Mouse (Mus musculus) heart, postnatal 4 days (tissue): ENCODE results near the gene Fam214b. TPM values are rescaled to one million over a fixed set of nuclear protein-coding genes. Genes with fewer than 3 reads are reported as not detected.
A peak's percentile ranks its signal among the peaks of the same experiment; 100 is the strongest.

ENCODE experiments used
- DNase-seq: peaks from one replicate; pipeline ENCODE4 v3.0.0; 2021
- total RNA-seq, 2 experiments: library from RNA; stranded (reverse); gene quantifications; 2 replicates each; pipeline ENCODE4 v1.2.3; 2021

Gene Fam214b
- total RNA-seq, 2 experiments from 2014 or later = 20.4 to 20.7 TPM

DNA sequence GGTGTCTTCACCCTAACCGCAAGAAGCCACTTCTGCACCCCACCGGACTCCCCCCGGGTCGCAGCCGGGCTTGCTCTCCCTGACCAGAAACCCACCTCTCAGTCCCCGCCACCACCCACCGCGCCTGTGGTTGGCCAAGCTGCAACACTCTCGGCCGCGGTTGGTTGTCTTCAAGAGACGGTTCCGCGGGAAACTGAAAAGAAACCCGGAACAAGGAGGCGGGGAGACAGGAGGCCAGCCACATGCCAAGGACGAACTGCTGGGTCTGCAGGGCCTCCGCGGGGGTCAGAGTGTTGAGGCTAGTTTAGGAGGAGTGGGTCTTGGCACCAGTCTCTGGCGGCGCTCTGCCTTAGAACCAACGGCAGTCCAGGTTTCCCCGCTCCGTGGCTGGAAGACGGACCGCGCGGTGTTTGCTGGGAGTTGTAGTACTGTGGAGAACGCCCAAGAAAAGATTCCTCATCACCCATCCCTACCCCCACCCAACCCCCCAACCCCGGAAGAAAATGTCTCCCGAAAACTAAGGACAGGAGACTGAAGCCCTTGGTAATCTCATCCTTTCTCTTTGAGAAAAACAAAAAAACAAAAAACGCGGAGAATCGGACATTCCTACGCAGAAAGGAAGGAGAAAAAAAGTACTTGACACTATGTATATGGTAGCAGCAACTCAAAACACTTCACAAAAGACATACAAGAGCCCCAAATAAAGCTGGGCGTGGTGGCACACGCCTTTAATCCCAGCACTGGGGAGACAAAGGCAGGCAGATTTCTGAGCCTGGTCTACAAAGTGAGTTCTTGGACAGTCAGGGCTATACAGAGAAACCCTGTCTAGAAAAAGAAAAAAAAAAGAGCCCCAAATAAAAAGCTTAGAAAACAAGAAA, 35.6 kb downstream of the Fam214b start, which contains the start of gene Fancg:
Gene Fancg (minus strand): TSS at position 346 of the 878 bp plus-strand sequence.
- peak; percentile 85 for DNase-seq

DNA sequence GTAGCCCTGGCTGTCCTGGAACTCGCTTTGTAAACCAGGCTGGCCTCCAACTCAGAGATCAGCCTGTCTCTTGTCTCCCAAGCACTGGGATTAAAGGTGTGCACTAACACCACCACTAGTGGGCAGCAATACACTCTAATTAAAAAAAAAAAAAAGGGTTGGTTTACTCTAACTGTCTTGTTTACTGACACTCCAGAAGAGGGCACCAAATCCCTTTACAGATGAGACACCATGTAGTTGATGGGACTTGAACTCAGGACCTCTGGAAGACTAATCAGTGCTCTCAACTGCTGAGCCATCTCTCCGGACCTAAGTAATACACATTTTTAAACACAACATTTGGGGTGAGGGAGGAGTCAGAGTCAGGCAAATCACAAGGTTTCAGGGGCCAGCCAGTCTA, 40.3 kb downstream of the Fam214b start:
- peak; percentile 43 for DNase-seq

DNA sequence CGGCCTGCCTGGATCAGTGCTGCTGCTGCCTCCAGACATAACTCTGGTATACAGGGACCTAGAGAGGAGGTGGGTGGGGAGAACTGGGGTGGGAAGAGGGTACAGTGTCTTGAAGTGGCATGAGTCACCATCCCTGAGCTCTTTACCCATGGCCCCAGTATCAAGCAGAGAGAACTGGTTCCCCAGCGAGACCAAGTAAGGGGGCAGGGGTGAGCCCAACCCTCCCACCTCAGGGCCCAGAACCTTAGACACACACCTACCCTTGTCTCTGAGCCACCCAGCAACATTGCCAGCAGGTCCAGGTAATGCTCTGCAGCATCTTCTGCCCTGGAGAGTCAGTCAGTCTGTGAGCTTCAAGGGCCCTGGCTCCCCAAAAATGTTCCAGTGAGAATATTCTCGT, 41.1 kb downstream of the Fam214b start:
- DNase-seq = no peak

DNA sequence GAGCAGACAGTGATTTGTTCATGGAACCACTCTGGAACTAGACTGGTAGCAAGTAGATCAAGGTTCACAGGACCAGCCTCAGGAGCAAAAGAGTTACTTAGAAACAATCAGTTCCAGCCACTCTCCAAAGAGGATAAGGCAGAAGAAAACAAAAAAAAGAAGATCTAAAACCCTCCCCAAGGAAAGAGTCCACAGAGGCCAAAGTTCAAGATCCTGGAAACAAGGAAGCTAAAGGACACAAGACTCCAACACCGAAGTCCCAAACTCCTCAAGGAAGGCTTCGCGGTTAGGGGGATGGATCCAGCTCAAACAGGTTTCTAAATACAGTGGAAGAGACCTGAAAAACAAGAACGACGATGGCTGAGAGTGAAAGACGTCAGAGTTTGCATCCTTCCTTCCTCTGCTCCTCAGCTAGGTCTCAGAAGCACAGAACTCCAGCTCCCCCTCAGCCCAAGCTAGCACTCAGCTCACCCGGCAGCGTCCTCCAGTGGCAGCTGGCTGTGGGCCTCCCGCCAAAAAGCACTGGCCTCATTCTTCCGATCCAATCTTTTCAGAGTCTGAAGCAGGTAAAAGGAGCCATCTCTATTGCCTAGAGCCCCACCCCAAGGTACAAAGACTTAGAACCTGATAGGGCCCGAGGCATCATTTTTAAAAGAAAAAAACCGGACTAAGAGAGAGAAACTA, 43.1 kb downstream of the Fam214b start:
- no peak for DNase-seq

DNA sequence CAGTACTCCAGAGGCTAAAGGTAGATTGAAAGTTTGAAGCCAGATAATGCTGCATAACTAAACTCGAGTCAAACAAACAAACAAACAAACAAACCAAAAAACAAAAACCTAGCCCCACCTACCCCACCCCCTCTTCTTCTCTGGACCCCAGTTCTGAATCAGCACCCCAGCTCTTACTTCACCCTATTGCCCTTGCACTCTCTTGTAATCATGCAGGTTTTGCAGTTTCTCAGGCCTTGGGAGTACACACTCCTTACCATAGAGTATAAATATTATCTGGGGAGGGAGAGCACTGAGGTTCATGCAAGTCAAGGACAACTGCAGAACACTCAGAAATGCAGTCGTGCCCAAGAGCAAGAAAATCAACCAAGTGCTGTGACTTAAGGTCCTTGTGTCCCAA, 44.7 kb downstream of the Fam214b start:
- no peak for DNase-seq

DNA sequence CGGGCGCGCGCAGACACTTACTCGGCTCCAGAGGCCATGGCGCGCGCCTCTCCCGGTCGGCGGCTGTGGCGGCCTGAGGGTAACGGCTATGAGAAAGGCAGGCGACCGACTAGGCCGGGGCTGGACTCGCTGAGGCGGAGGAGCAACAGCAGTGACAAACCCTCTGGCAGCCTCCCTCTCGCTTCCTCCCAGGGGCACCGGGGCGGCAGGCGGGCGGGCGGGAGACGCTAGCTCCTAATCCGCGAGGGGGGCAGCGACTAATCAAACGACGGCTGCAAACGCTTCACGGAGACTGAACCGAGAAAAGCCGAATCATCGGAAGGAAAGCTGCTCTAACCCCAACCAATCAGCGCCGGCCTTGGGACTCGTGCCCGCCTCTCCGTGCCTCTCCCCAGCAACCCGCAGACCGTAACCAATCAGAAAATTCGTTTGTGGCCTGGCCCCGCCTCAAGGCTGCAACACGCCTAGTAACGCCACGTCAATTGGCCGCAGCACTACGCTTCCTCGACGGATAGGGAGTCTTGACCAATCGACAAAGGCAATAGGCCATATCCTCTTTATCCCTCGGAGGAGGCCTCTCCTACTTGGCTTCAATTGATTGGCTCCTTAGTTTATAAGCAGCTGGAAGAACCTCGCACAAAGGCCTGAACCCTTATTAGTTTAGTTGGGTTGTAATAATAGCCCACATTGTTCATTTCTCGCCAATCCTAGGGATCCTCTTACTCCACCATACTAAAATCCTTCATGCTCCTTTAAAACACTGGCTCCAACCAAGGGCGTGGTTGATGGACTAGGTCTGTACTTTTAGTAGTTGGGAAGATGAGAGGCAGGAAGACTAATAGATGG, 45.7 kb downstream of the Fam214b start, which contains the start of gene Vcp:
Gene Vcp (minus strand): TSS at position 367 of the 846 bp plus-strand sequence.
- peak; percentile 100 for DNase-seq

DNA sequence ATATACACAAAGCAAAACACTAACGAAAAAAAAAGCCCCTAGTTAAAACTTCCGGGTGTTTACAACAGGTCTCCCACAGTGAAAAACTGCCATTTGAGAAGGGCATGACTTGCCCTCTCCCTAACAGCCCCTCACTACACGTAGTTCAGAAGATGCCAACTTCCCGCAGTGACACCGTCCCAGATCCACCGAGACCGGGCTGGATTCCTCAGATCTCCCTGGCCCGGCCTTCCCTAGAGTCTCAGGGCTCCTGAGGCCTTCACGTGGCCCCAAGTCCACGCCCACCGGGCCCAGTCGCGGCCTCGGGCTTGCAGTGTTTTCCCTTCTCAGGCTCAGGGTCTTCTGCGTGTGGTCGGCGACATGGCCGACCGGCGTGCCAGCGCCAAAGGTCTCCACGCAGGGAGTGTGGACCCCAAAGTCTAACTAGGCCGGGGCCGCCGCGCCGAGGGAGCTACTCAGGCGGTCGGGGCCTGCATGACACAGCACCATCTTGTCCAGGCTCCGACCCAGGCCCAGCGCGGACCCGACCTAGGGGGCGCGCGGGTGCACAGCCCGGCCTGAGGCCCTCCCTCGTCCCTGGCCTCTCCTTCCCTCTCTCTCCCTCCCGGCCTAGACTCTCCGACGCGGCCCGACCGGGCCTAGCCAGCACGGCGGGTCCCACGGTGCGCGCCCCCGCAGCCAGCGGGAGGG, 46.4 kb downstream of the Fam214b start:
- peak; percentile 77 for DNase-seq

DNA sequence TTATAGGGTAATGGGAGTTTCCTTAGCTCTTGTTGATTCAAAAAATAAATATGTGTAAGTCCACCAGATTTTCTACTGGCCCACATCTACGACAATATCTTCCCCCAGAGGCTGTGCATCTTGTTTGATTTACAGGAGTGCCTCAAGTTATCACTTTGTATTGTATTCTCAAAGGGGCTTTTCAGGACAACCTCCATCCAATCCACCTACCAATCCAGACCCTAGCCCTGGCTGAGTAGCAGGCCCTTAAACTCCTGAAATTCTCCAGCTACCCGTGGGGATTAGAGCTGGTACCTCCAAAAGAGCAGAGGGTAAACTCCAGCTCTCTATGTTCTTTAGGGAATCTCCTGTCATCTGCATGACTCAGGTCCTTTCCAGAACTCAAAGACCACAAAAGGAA, 48.0 kb downstream of the Fam214b start:
- DNase-seq = no peak

DNA sequence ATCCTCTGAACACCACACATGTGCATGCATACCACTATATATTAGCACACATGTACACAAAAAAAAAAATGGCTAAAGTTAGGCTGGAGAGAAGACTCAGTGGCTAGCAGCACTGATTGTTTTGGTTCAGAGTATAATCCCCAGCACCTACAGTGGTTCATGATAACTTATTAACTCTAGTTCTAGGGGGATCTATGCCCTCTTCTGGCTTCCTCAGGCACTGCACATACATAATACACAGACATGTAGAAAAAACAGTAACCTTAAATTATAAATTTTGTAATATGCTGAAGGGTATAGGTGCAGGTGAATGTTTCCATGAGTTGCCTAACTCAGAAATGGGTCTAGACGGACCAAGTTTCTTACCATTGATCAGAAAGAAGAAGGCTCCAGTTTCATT, 57.7 kb downstream of the Fam214b start:
- no peak for DNase-seq

Other genes starting within 250 kb of the Fam214b start
- not detected for gene Fam205a1, start 192.3 kb downstream of the Fam214b start, total RNA-seq
- gene Gm12394, start 189.4 kb downstream of the Fam214b start, total RNA-seq = not detected
- 1 to 10 TPM; 1.3 TPM for gene Fam205c, start 172.0 kb downstream of the Fam214b start, total RNA-seq
- gene Phf24, start 129.6 kb downstream of the Fam214b start, total RNA-seq = 10 to 100 TPM; 15.2 to 23.1 TPM
- gene Dnajb5, start 96.4 kb downstream of the Fam214b start, total RNA-seq = 10 to 100 TPM; 82.4 to 91.9 TPM
- gene 1700022I11Rik, start 76.6 kb downstream of the Fam214b start, total RNA-seq = not detected
- gene Vcp, start 45.7 kb downstream of the Fam214b start, total RNA-seq = 100 to 1,000 TPM; 291 to 295 TPM
- gene Fancg, start 35.7 kb downstream of the Fam214b start, total RNA-seq = 1 to 10 TPM; 7.4 to 8.2 TPM
- 10 to 100 TPM; 24.7 to 24.9 TPM for gene Pigo, start 20.4 kb downstream of the Fam214b start, total RNA-seq
- gene Stoml2, start 14.5 kb downstream of the Fam214b start, total RNA-seq = 100 to 1,000 TPM; 101 to 107 TPM
- 10 to 100 TPM; 39.9 to 42.1 TPM for gene Unc13b, start 12.7 kb upstream of the Fam214b start, total RNA-seq
- under 1 TPM; 0.05 to 0.14 TPM for gene Atp8b5, start 220.9 kb upstream of the Fam214b start, total RNA-seq